Mouse (Mus musculus) leukemia stem cell, adult 10-12 weeks (primary cell): Measurements from ENCODE around the gene Lhcgr. TPM values are rescaled to one million over a fixed set of nuclear protein-coding genes. Genes with fewer than 3 reads are reported as not detected.

ENCODE experiments used
- polyA plus RNA-seq: library from polyadenylated mRNA; stranded (reverse); fragments of >175 nt; gene quantifications from 2 replicates; pipeline ENCODE4 v1.2.3, GENCODE M21; 2012; ENCODE audit warnings: low replicate concordance

Gene Lhcgr
- polyA plus RNA-seq = 0.05 TPM in 1 of 2 replicates, not detected in the other

GRCm38 (mm10) chr17:88791440-88792152, at the start of gene Lhcgr:
Gene Lhcgr (minus strand): TSS chr17:88791990.

GRCm38 (mm10) chr17:88668452-88668851, 123.3 kb downstream of the Lhcgr start, which contains the start of gene Gtf2a1l:
Gene Gtf2a1l (plus strand): TSS chr17:88668660.

Other genes with a start within 250 kb of the Lhcgr start
- gene Ston1, start 194.3 kb downstream of the Lhcgr start, polyA plus RNA-seq = 0.09 and 0.59 TPM in 2 replicates
- not detected in 2 replicates for gene Gtf2a1l, start 123.3 kb downstream of the Lhcgr start, polyA plus RNA-seq